Mouse (Mus musculus) ES-E14 (cell line): ENCODE measurements at regions not wholly inside any gene's neighbourhood (a gene's known extent, or its start where the extent isn't known, plus 50 kb on each side); places are given as distances from the start of the nearest gene placed in this dataset.

ENCODE experiments used
- DNase-seq: peaks from one replicate; pipeline ENCODE4 v3.0.0-alpha.2; 2013; ENCODE audit warnings: low read depth, low spot score
- H3K27ac ChIP-seq: 2 replicates; pipeline ENCODE4 v1.5.1; 2012; ENCODE audit warnings: low read depth, mild to moderate bottlenecking, low read length, moderate library complexity, mixed read lengths; ENCODE audit not compliant: poor library complexity, insufficient read depth, severe bottlenecking
- H3K36me3 ChIP-seq: 2 replicates; pipeline ENCODE4 v1.6.1; 2012; ENCODE audit warnings: mild to moderate bottlenecking, low read length, moderate library complexity, mixed read lengths; ENCODE audit not compliant: control insufficient read depth, poor library complexity, insufficient read depth, severe bottlenecking
- H3K4me1 ChIP-seq, 2 experiments: fragments of 150-350 bp in 1 of 2; sonication (generic) in 1 of 2; 2 replicates each; pipeline ENCODE4 v1.6.1; 2012; ENCODE audit warnings: low read length in 2 of 2, mild to moderate bottlenecking in 1 of 2, mixed read lengths in 1 of 2; ENCODE audit not compliant: control insufficient read depth in 2 of 2, insufficient read depth in 2 of 2, poor library complexity in 1 of 2
- H3K4me3 ChIP-seq, 2 experiments: fragments of 150-350 bp in 1 of 2; sonication (generic) in 1 of 2; 2 replicates each; pipeline ENCODE4 v1.5.1; 2012; ENCODE audit warnings: low read length in 2 of 2, low read depth in 1 of 2, mild to moderate bottlenecking in 1 of 2, mixed read lengths in 1 of 2; ENCODE audit not compliant: insufficient read depth in 1 of 2, poor library complexity in 1 of 2, severe bottlenecking in 1 of 2
- H3K9ac ChIP-seq: 2 replicates; pipeline ENCODE4 v1.6.1; 2012; ENCODE audit warnings: low read depth, mild to moderate bottlenecking, low read length, mixed read lengths; ENCODE audit not compliant: poor library complexity, insufficient read depth, severe bottlenecking
- H3K9me3 ChIP-seq: fragments of 150-350 bp; sonication (generic); 2 replicates; pipeline ENCODE4 v1.6.1; 2012; ENCODE audit warnings: low read depth, mild to moderate bottlenecking, low read length; ENCODE audit not compliant: control insufficient read depth, insufficient read depth
- CHD2 ChIP-seq: IDR thresholded peaks from 2 replicates; pipeline ENCODE4 v1.6.1; 2014; ENCODE audit warnings: mild to moderate bottlenecking, low read depth, low read length, inconsistent platforms
- HCFC1 ChIP-seq: IDR thresholded peaks from 2 replicates; pipeline ENCODE4 v1.6.1; 2012; ENCODE audit warnings: low read length, inconsistent platforms, borderline replicate concordance; ENCODE audit not compliant: insufficient read depth
- MAFK ChIP-seq: IDR thresholded peaks from 2 replicates; pipeline ENCODE4 v1.6.1; 2014; ENCODE audit warnings: mild to moderate bottlenecking, low read depth, low read length, inconsistent platforms; ENCODE audit not compliant: insufficient read depth
- ZC3H11A ChIP-seq: IDR thresholded peaks from 2 replicates; pipeline ENCODE4 v1.6.1; 2012; ENCODE audit warnings: low read depth, mild to moderate bottlenecking, inconsistent platforms, low read length, borderline replicate concordance
- ZNF384 ChIP-seq: IDR thresholded peaks from 2 replicates; pipeline ENCODE4 v1.6.1; 2012; ENCODE audit warnings: low read depth, low read length, inconsistent platforms
- in situ Hi-C, 2 experiments: fragments of 600-800 bp; cut with MboI; formaldehyde crosslinking; loops; one replicate each; pipeline ENCODE4 v1.15.1; 2025; ENCODE audit warnings: low sequenced_read_pairs in 2 of 2, inconsistent platforms in 1 of 2; ENCODE audit not compliant: unreplicated experiment in 2 of 2

DNA sequence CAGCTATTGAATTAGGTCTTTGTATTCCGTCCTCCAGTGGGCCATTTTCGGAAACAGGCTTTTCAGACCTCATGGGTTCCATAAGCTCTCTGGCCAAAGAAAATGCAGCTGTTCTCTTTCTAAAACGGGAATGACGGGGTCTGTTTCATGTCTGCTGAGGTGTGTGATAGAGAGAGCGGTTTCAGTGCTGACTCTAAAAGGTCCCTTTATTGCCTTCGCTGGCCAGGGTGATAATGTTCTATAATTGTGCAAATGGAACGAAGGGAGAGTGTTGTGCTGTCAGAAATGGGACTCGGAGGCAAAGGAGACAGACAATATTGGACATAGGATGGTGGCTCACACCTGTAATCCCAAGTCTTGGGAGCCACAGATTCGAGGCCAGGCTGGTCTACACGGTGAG is 53.5 kb upstream of the Osbpl8 start:
- Histone ChIP-seq H3K4me1 (0 out of 4 replicates have a peak, but pooled peaks cover 0 to 3% of the 10 kb centered on the region in 2 experiments), H3K9me3 (no peaks in the 10 kb centered on the region), H3K9ac (no peak overlapping the region), H3K27ac (no peak overlapping the region), H3K4me3 (no peak overlapping the region), H3K36me3 (no peaks in the 10 kb centered on the region)
- in situ Hi-C loops, result no loop called here
- DNase-seq, result no peak
- no peak for TF ChIP-seq HCFC1
- no peak for TF ChIP-seq CHD2
- no peak for TF ChIP-seq ZC3H11A
- TF ChIP-seq MAFK, result no peak
- no peak for TF ChIP-seq ZNF384

DNA sequence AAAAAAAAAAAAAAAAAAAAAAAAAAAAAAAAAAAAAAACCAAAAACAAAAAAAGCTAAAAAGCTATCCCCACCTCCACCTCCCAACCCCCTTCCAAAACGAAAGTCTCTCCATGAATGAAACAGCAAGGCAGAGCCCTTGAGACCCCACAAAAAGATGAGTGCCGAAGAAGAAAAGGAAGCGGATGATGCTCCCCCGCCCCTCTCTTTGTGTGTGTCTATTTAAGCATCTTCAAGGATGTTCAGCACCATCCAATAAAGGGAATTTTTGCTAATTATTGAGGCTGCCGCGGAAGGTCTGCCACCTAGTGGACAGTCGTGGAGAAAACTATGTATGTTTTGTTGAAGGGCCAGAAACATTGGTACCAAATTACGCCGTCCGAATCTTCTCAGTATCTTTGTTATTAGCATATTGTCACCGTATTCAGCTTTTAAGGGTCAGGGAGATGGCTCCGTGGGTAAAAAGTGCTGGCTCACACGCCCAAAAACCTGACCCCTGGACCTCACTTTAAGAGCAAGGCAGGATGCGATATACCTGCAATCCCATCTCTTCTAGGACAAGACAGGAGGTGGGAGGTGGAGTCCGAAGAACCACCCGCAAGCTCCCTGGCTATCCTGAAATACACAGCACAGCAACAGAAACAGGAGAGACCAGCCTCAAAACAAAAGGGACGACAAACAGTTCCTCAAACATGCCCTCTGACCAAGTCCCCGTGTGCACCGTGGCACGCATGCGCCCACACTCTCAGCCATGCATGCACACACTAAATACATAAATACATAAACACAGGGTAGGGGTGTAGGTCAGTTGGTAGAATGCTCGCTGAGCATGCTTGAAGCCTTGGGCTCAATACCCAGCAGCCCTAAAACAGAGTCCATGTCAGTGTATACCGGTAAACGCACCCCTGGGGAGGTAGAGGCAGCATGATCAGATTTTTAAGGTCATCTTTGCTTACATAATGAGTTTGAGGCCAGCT is 55.6 kb upstream of the Osbpl8 start:
- Histone ChIP-seq H3K27ac (no peak overlapping the region), H3K4me3 (peak overlapping the region in 1 of 2 experiments; percentile 49; a peak in 2 of 4 replicates), H3K36me3 (no peaks in the 10 kb centered on the region), H3K4me1 (0 out of 4 replicates have a peak, but pooled peaks cover 0 to 1% of the 10 kb centered on the region in 2 experiments), H3K9ac (no peak overlapping the region), H3K9me3 (no peaks in the 10 kb centered on the region)
- peak; percentile 45 for DNase-seq
- in situ Hi-C loops, result loop anchor here in 1 of 2 experiments (10.0 kb wide), 2 partner anchors 134 to 314 kb away; no protein-coding TSS in a partner anchor
- peak; percentile 61; the same call in 1 of the 2 replicates for TF ChIP-seq ZC3H11A
- TF ChIP-seq CHD2, result no peak
- peak; percentile 20; the same call in 1 of the 2 replicates for TF ChIP-seq HCFC1
- TF ChIP-seq MAFK, result no peak
- TF ChIP-seq ZNF384, result peak; percentile 96

DNA sequence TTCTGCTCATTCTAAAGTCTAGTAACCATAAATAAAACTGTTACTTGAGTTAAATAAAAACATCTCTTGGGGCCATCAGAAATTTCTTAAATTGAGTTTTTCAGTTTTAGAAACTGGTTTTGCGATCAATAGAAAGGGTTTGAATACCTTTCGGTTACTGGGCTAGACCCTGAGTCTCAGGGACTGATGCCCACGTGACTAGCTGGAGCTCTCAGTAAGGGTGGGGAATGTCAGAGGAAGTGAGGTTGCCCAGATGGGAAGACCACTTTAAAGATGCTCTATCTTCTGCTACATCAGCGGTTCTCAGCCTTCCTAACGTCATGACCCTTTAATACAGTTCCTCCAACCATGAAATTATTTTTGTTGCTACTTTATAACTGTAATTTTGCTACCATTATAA is 56.7 kb upstream of the Osbpl8 start:
- TF ChIP-seq ZNF384 (no peak), HCFC1 (no peak)
- DNase-seq, result no peak
- H3K4me1 ChIP-seq, result peaks cover 0 to 4% of the 10 kb centered on the region in 2 experiments; a peak in 1 of 4 replicates
- H3K9me3 ChIP-seq, result no peaks in the 10 kb centered on the region
- in situ Hi-C loops, result loop anchor here in 1 of 2 experiments (10.0 kb wide), 2 partner anchors 133 to 313 kb away; no protein-coding TSS in a partner anchor
- no peaks in the 10 kb centered on the region for H3K36me3 ChIP-seq
- no peak overlapping the region for H3K9ac ChIP-seq
- no peak overlapping the region for H3K4me3 ChIP-seq
- H3K27ac ChIP-seq, result no peak overlapping the region

DNA sequence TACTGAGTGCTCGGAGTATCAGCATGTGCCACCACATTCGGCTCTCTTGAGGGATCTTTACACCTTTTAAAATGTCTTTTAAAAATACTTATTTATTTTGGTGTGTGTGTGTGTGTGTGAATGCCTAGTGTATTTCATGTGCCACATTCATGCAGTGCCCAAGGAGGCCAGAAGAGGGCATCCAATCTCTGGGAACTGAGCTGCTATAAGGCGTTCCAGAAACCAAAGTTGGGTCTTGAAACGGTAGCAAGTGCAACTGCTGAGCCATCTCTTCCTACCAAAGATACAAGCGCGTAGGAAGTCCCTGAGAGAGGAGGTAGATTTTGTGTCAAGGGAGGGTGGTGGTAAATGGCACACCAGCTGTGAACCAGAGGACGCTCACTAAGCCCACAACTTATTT is 57.2 kb upstream of the Osbpl8 start:
- TF ChIP-seq ZC3H11A, result peak; percentile 52; the same call in 1 of the 2 replicates
- no peak for TF ChIP-seq HCFC1
- no peak for TF ChIP-seq MAFK
- TF ChIP-seq CHD2, result no peak
- TF ChIP-seq ZNF384, result 0 out of 2 replicates have a peak, but pooled peaks have one; percentile 41
- peaks cover 0 to 4% of the 10 kb centered on the region in 2 experiments; a peak in 1 of 4 replicates for H3K4me1 ChIP-seq
- no peaks in the 10 kb centered on the region for H3K9me3 ChIP-seq
- in situ Hi-C loops, result loop anchor here in 1 of 2 experiments (10.0 kb wide), 2 partner anchors 133 to 313 kb away; no protein-coding TSS in a partner anchor
- H3K9ac ChIP-seq, result no peak overlapping the region; the same call in 1 of the 2 replicates
- DNase-seq, result peak; percentile 59
- no peak overlapping the region for H3K4me3 ChIP-seq
- H3K36me3 ChIP-seq, result no peaks in the 10 kb centered on the region
- H3K27ac ChIP-seq, result no peak overlapping the region
